Mouse (Mus musculus): ENCODE measurements around the gene Hipk2. TPM values are rescaled to one million over a fixed set of nuclear protein-coding genes. Genes with fewer than 3 reads are reported as not detected.

Hipk2 gene
- total and polyA plus RNA-seq, 3 experiments: 3.9 to 85.1 (median 14.1) TPM

- H3K9me3 ChIP-seq (replicated peaks; ENCODE audit: insufficient read depth, low read length): no peaks in the 10 kb centered on the region
- no peak overlapping the region for H3K27ac ChIP-seq (ENCODE audit: control insufficient read depth, low read depth, low read length)
- peaks cover 0 to 9% of the 10 kb centered on the region in 2 experiments; a peak in 1 of 4 replicates for H3K4me1 ChIP-seq (ENCODE audit: control insufficient read depth in 1 of 2, insufficient read depth in 2 of 2, low read length in 2 of 2)
- H3K9ac ChIP-seq (ENCODE audit: control insufficient read depth, low read depth, low read length, poor library complexity, severe bottlenecking): no peak overlapping the region
- no peaks in the 10 kb centered on the region for H3K36me3 ChIP-seq (ENCODE audit: control insufficient read depth in 1 of 2, insufficient read depth in 2 of 2, low read length in 2 of 2)
- no peak overlapping the region for H3K4me3 ChIP-seq (ENCODE audit: control insufficient read depth in 1 of 2, insufficient read depth in 1 of 2, low read depth in 2 of 2, low read length in 2 of 2)
- no peaks in the 10 kb centered on the region for H3K27me3 ChIP-seq (ENCODE audit: control insufficient read depth in 1 of 2, insufficient read depth in 2 of 2, low read length in 2 of 2)
- TF ChIP-seq ZNF384 (IDR thresholded peaks at IDR 0.05; ENCODE audit: low read depth, low read length): no peak
- TF ChIP-seq CTCF (IDR thresholded peaks at IDR 0.05 in 2 of 3, conservative IDR thresholded peaks at IDR 0.05 in 1 of 3; ENCODE audit: control insufficient read depth in 1 of 3, insufficient read depth in 1 of 3, low read depth in 2 of 3, low read length in 3 of 3, poor library complexity in 1 of 3, severe bottlenecking in 1 of 3): no peak
- no peak for TF ChIP-seq SIN3A (IDR thresholded peaks at IDR 0.05; ENCODE audit: low read length)
- TF ChIP-seq ETS1 (IDR thresholded peaks at IDR 0.05; ENCODE audit: low read depth, low read length): no peak
- TF ChIP-seq BHLHE40 (IDR thresholded peaks at IDR 0.05; ENCODE audit: borderline replicate concordance, low read depth, low read length): no peak
- no peak for TF ChIP-seq TCF12 (IDR thresholded peaks at IDR 0.05; ENCODE audit: low read depth, low read length)
- no peak for TF ChIP-seq ELF1 (IDR thresholded peaks at IDR 0.05; ENCODE audit: low read depth, low read length)
- TF ChIP-seq ZC3H11A (IDR thresholded peaks at IDR 0.05; ENCODE audit: low read depth, low read length): no peak
- H3K79me2 ChIP-seq (ENCODE audit: control insufficient read depth, insufficient read depth, low read length, poor library complexity): peaks cover 4% of the 10 kb centered on the region
- no peak for DNase-seq (ENCODE audit: low read depth, low spot score)
Measured at GRCm38 (mm10) chr6:38870070-38870469, 5.9 kb downstream of the Hipk2 start.

- no peaks in the 10 kb centered on the region for H3K36me3 ChIP-seq (ENCODE audit: control insufficient read depth in 1 of 2, insufficient read depth in 2 of 2, low read length in 2 of 2)
- peaks cover 2% of the 10 kb centered on the region; the same call in 1 of the 2 replicates for H3K79me2 ChIP-seq (ENCODE audit: control insufficient read depth, insufficient read depth, low read length, poor library complexity)
- DNase-seq (ENCODE audit: low read depth, low spot score): no peak
- H3K4me3 ChIP-seq (ENCODE audit: control insufficient read depth in 1 of 2, insufficient read depth in 1 of 2, low read depth in 2 of 2, low read length in 2 of 2): no peak overlapping the region
- H3K4me1 ChIP-seq (ENCODE audit: control insufficient read depth in 1 of 2, insufficient read depth in 2 of 2, low read length in 2 of 2): peaks cover 0 to 9% of the 10 kb centered on the region in 2 experiments; a peak in 2 of 4 replicates
- H3K9me3 ChIP-seq (replicated peaks; ENCODE audit: insufficient read depth, low read length): no peaks in the 10 kb centered on the region
- H3K27ac ChIP-seq (ENCODE audit: control insufficient read depth, low read depth, low read length): no peak overlapping the region
- H3K27me3 ChIP-seq (ENCODE audit: control insufficient read depth in 1 of 2, insufficient read depth in 2 of 2, low read length in 2 of 2): no peaks in the 10 kb centered on the region
- no peak overlapping the region for H3K9ac ChIP-seq (ENCODE audit: control insufficient read depth, low read depth, low read length, poor library complexity, severe bottlenecking)
- TF ChIP-seq MXI1 (IDR thresholded peaks at IDR 0.05; ENCODE audit: low read depth, low read length) (no peak), USF2 (IDR thresholded peaks at IDR 0.05; ENCODE audit: borderline replicate concordance in 1 of 2, insufficient read depth in 1 of 2, low read depth in 1 of 2, low read length in 2 of 2) (no peak), EP300 (IDR thresholded peaks at IDR 0.05; ENCODE audit: low read depth in 1 of 2, low read length in 2 of 2) (no peak)
Measured at GRCm38 (mm10) chr6:38868974-38869373, 7.0 kb downstream of the Hipk2 start.

GRCm38 (mm10) chr6:38867291-38867690 lies 8.7 kb downstream of the Hipk2 start:
- Histone ChIP-seq H3K27me3 (ENCODE audit: control insufficient read depth in 1 of 2, insufficient read depth in 2 of 2, low read length in 2 of 2) (no peaks in the 10 kb centered on the region), H3K79me2 (ENCODE audit: control insufficient read depth, insufficient read depth, low read length, poor library complexity) (no peaks in the 10 kb centered on the region), H3K4me1 (ENCODE audit: control insufficient read depth in 1 of 2, insufficient read depth in 2 of 2, low read length in 2 of 2) (peaks cover 0 to 9% of the 10 kb centered on the region in 2 experiments; a peak in 3 of 4 replicates), H3K4me3 (ENCODE audit: control insufficient read depth in 1 of 2, insufficient read depth in 1 of 2, low read depth in 2 of 2, low read length in 2 of 2) (no peak overlapping the region), H3K9ac (ENCODE audit: control insufficient read depth, low read depth, low read length, poor library complexity, severe bottlenecking) (no peak overlapping the region), H3K27ac (ENCODE audit: control insufficient read depth, low read depth, low read length) (no peak overlapping the region), H3K9me3 (replicated peaks; ENCODE audit: insufficient read depth, low read length) (no peaks in the 10 kb centered on the region), H3K36me3 (ENCODE audit: control insufficient read depth in 1 of 2, insufficient read depth in 2 of 2, low read length in 2 of 2) (no peaks in the 10 kb centered on the region)
- DNase-seq (ENCODE audit: low read depth, low spot score): no peak
- no peak for TF ChIP-seq CHD2 (IDR thresholded peaks at IDR 0.05; ENCODE audit: low read length)
- TF ChIP-seq TAL1 (IDR thresholded peaks at IDR 0.05; ENCODE audit: low read length): no peak
- no peak for TF ChIP-seq USF2 (IDR thresholded peaks at IDR 0.05; ENCODE audit: borderline replicate concordance in 1 of 2, insufficient read depth in 1 of 2, low read depth in 1 of 2, low read length in 2 of 2)
- TF ChIP-seq SIN3A (IDR thresholded peaks at IDR 0.05; ENCODE audit: low read length): no peak
- TF ChIP-seq ZNF384 (IDR thresholded peaks at IDR 0.05; ENCODE audit: low read depth, low read length): no peak
- TF ChIP-seq EP300 (IDR thresholded peaks at IDR 0.05; ENCODE audit: low read depth in 1 of 2, low read length in 2 of 2): no peak
- TF ChIP-seq MYC (IDR thresholded peaks at IDR 0.05; ENCODE audit: low read depth, low read length): no peak
- no peak for TF ChIP-seq USF1 (IDR thresholded peaks at IDR 0.05; ENCODE audit: low read depth, low read length)
- no peak for TF ChIP-seq MXI1 (IDR thresholded peaks at IDR 0.05; ENCODE audit: low read depth, low read length)
- TF ChIP-seq MAFK (IDR thresholded peaks at IDR 0.05; ENCODE audit: borderline replicate concordance, low read depth, low read length): no peak
- no peak for TF ChIP-seq KAT2A (conservative IDR thresholded peaks at IDR 0.05; ENCODE audit: low read depth, low read length)
- TF ChIP-seq UBTF (IDR thresholded peaks at IDR 0.05; ENCODE audit: borderline replicate concordance, insufficient read depth, low read depth, low read length): no peak
- TF ChIP-seq ELF1 (IDR thresholded peaks at IDR 0.05; ENCODE audit: low read depth, low read length): no peak
- TF ChIP-seq RCOR1 (IDR thresholded peaks at IDR 0.05; ENCODE audit: low read depth, low read length): no peak
- TF ChIP-seq ETS1 (IDR thresholded peaks at IDR 0.05; ENCODE audit: low read depth, low read length): no peak
